Mouse (Mus musculus): Measurements from ENCODE around the gene Golph3. TPM values are rescaled to one million over a fixed set of nuclear protein-coding genes. Genes with fewer than 3 reads are reported as not detected.

Gene Golph3
- total RNA-seq, 2 experiments from 2014 or later = 77.0 to 80.0 TPM

DNA sequence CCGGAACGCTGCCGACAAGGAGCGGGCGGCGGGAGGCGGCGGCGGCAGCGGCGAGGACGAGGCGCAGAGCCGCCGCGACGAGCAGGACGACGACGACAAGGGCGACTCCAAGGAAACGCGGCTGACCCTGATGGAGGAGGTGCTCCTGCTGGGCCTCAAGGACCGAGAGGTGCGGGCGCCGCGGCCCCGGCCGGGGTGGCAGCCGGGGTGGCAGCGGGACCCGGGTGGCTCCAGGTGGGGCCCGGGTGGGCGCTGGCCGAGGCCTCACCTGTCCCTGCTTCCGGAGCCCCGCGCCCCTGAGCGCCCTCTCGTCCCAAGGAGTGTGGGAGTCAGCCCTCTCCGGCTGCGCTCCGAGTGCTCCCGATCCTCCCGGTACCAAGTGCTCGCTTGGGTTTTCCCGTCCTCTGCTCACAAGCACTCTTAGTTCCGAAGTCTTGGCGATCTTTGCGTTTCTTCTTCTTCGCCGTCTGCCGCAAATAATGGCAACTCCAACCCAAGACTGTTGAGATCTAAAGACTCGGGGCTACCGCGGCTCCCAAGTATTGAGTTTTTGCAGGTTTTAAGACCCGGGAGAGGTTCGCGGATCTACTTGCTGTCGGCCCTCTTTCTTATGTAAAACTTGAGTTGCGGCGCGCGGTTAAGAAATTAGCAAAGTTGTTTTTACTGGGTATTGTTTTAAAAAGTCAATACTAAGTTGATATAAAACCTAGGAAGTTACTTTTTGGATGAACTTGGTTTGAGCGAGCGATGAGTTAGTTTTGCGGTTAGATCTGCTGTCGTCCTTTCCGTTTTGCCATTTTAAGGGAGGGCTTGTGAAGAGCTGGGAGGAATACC, 755 bp downstream of the Golph3 start, which contains the start of gene 1810049J17Rik:
Gene 1810049J17Rik, minus strand, starts transcription at position 112 of the 834 bp plus-strand sequence.
- Histone ChIP-seq H3K4me3 (peak within 1 kb of the TSS; percentile 100), H3K27ac (peak within 1 kb of the TSS; percentile 99)
- peak; percentile 69 for DNase-seq
- TF ChIP-seq CTCF (IDR thresholded peaks at IDR 0.05) = no peak
- intact Hi-C loops (cut with DNase I) = loop anchor here (5.0 kb wide), 1 partner anchor 115 kb away; the partner anchor contains the start of gene Mtmr12

DNA sequence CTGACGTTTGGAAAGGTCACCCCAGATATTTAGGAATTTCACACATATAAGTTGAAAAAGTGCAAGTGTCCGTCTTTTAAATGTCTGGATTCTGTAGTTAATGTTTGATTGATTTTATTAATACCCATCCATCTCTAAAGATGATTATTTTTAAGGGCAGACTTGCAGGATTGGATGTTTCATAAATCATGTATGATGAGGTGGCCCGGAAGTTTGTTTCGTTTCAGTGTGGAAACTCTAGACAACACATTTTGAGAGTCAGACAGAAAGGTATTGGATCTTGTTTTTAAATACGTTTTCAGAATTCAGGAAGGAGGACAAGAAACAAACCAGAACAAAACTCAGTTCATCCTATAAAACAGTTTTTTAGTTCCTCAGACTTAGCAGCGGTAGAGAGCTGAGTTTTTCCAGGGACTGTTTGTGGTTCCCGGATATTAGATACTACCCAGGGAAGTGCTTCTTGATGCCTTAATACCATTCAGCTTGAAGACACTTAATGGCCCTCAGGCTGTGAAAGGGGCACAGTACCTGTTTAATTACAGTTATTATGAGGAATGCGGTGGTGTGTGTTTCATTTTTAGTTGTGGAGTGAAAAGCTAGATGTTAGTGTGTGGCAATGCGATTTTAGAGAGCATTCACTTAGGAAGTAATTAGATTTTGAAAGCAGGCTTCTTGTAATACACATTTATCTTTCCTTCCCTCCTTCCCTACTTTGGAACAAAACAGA, 1.6 kb downstream of the Golph3 start:
- DNase-seq = no peak
- intact Hi-C loops (cut with DNase I) = loop anchor here (5.0 kb wide), 1 partner anchor 116 kb away; the partner anchor contains the start of gene Mtmr12
- Histone ChIP-seq H3K4me3 (peak overlapping the region; percentile 100), H3K27ac (peak overlapping the region; percentile 99)
- TF ChIP-seq CTCF (IDR thresholded peaks at IDR 0.05) = no peak

DNA sequence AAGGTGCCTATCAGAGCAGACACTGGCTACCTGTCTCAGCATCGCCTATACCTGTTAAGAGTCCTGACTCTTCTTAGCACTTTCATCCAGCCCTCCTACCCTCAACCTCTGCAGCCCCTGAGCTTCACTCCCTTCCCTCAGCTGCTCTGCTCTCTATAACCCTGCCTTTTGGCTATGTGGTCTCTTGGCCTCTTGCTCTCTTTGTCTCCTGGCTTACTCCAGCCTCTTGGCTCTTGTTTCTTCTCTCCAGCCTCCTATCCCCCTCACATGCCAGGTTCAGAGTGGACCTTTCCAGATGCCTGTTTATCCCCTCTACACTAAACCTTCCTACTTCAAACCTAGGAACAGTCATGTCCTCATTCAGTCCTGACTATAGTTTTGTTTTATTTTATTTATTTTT, 3.1 kb downstream of the Golph3 start:
- peak overlapping the region; percentile 1 for H3K4me3 ChIP-seq
- DNase-seq = peak; percentile 34
- intact Hi-C loops (cut with DNase I) = loop anchor here (5.0 kb wide), 1 partner anchor 117 kb away; the partner anchor contains the start of gene Mtmr12
- TF ChIP-seq CTCF (IDR thresholded peaks at IDR 0.05) = no peak
- peak overlapping the region; percentile 61 for H3K27ac ChIP-seq

DNA sequence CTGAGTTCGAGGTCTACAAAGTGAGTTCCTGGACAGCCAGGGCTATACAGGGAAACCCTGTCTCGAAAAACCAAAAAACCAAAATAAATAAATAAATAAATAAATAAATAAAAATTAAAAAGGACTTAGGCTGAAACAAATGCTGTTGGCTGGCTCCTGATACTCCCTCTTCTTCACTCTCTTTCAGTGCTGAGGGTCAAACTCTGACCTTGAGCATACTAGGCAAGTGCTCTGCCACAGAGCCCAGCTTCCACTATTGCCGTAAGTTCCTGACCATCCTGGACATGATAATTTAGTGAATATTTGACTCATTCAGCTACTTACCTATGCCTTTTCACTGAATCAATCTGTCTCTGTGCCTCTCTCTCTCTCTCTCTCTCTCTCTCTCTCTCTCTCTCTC, 9.1 kb downstream of the Golph3 start:
- intact Hi-C loops (cut with DNase I) = no loop called here
- no peak for DNase-seq
- Histone ChIP-seq H3K4me3 (no peak overlapping the region), H3K27ac (peak overlapping the region; percentile 57; the same call in 1 of the 2 replicates)
- TF ChIP-seq CTCF (IDR thresholded peaks at IDR 0.05) = no peak

DNA sequence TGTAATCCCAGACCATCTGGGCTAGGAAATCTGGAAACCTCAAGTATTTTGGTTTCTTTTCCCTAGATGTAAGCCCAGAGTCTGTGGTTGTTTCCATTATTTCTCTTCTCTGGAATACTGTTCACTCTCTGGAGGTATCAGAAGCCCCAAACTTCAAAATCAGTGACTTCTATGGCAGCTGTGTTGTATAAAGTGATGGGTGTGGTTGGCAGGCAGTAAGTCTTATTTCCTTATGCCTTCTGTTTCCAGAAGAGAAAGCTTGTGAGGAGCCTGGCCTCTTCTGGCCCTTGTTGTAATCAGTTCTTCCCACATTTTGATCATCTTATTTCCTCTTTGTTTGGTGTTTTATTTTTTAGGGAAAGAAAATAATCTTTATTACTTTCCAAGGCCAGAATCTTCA, 9.6 kb downstream of the Golph3 start:
- TF ChIP-seq CTCF (IDR thresholded peaks at IDR 0.05) = no peak
- no peak overlapping the region for H3K4me3 ChIP-seq
- intact Hi-C loops (cut with DNase I) = no loop called here
- peak overlapping the region; percentile 44; the same call in 1 of the 2 replicates for H3K27ac ChIP-seq
- DNase-seq = no peak

DNA sequence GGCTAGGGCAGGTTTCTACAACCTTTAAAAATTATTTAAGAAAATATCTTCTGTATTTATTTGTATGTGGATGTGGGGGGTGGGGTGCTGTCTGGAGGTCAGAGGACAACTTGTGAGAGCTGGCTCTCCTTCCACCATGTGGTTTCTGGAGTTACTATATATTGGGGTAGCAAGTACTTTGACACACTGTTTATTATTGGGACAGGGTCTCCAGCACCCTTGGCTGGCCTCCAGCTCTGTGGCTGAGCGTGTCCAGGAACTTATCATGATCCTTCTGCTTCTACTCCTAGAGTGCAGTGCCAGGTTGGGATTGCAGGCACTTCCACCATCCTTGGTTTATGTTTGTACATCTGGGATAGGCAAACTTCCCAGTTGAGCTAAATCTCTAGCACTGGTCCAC, 10.1 kb downstream of the Golph3 start:
- H3K27ac ChIP-seq = peak overlapping the region; percentile 44

DNA sequence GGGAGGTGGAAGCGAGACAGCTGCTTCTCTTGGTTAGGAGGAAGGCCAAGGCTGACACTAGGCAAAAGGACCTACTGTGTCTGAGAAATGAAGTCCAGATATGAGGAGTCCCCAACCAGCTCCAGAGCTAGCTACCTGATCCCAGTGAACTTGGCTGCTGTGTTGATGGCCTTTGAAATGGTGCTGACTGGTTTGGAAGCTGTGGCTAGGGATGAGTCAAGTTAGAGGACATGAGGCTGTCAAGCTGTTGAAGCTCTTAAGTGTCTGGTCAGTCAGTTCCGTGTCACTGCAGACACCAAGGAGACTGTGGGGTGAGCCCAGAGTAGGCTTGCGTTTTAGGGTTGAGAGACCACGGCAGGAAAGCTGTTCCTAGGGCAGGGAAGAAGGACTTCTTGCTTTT, 13.1 kb downstream of the Golph3 start:
- DNase-seq = peak; percentile 49
- intact Hi-C loops (cut with DNase I) = no loop called here
- no peak overlapping the region for H3K4me3 ChIP-seq
- H3K27ac ChIP-seq = peak overlapping the region; percentile 78
- TF ChIP-seq CTCF (IDR thresholded peaks at IDR 0.05) = no peak

More for the DNA sequence above, 10.1 kb downstream of the Golph3 start:
- DNase-seq = no peak
- TF ChIP-seq CTCF (IDR thresholded peaks at IDR 0.05) = no peak
- H3K4me3 ChIP-seq = no peak overlapping the region
- intact Hi-C loops (cut with DNase I) = no loop called here

DNA sequence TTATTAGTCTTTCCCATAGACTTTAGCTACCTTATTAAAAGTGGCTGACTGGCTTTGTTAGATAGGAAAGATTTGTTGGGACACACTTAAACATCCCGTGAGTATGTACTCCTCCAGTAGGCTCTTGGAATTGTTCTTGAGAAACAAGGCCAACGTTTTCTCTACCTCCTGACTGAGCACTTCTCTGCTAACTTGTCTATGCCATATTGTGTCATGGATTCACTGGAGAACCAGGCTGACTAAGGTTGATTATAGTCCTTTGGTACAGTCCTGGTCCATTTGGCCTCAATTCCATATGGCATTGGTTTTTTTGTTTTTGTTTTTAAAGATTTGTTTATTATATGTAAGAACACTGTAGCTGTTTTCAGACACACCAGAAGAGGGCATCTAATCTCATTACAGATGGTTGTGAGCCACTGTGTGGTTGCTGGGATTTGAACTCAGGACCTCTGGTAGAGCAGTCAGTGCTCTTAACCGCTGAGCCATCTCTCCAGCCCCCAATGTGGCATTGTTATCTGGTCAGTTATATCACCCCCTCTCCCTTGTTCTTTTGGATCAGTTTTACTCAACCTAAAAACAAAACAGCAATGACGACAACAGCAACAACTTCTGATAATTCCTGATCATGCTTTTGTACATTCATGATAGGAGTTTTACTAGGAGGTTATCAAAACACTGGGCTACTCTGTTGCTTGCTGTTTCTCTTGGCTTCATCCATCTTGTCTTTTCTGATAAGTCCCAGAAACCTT, 16.0 kb downstream of the Golph3 start:
- DNase-seq = no peak
- intact Hi-C loops (cut with DNase I) = no loop called here

DNA sequence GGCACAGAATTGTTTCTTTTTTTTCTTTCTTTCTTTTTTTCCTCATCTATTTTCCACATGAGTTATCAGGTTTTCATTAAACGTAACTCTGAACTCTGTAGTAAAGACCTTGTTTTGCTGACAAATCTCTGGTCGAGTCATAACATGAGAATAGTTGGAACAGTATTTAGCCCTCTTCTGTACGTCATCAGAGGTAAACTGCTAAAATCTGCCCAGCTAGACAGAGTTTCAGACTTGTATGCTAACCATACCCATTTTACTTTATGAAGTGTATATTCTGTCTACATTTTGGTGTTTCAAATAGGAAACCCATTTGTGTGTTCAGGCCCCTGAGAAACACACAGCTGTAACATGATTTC, 16.5 kb downstream of the Golph3 start:
- no peak for TF ChIP-seq CTCF (IDR thresholded peaks at IDR 0.05)
- DNase-seq = no peak
- intact Hi-C loops (cut with DNase I) = no loop called here
- H3K27ac ChIP-seq = no peak overlapping the region
- no peak overlapping the region for H3K4me3 ChIP-seq

More for the DNA sequence above, 16.0 kb downstream of the Golph3 start:
- no peak overlapping the region for H3K4me3 ChIP-seq
- no peak overlapping the region for H3K27ac ChIP-seq
- no peak for TF ChIP-seq CTCF (IDR thresholded peaks at IDR 0.05)

DNA sequence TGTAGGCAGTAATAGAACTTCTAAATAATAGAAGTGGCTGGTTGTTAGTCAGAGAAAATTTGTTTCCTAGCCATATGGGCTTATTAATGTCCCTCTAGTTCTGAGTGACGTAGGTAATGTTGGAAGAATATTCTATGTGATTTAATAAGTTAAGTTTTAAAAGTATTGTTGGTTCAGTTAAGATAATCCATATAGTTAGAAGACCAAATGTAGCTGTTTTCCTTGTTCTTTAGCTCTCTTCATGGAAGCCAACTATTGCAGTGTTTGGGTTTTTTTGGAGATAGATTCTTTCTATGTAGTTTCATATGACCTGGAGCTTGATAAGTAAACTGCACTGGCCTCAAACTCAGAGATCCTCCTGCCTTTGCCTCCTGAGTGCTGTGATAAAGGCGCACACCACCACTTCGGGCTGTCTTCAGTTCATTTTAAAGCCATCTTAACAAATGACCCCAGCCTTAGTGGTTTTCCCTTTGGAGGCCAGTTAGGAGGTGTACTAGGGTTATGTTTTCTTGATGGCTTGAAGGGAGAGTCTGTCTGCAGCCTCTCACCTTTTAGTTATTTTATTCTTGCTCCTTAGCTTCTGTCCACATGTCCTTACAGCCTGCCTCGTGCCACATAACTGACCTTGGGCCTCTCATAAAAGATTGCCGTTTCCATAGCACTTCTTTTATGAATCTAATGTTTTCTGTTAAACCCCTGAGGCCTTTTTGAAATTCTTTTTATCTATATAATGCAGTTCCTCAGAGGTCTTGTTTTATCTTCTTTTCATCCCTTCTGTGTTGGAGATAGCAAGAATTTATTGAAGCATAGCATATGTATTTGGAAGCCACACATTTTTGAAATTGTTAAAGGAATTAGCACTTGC, 19.5 kb downstream of the Golph3 start:
- intact Hi-C loops (cut with DNase I) = no loop called here
- no peak overlapping the region for H3K4me3 ChIP-seq
- DNase-seq = no peak
- no peak for TF ChIP-seq CTCF (IDR thresholded peaks at IDR 0.05)
- H3K27ac ChIP-seq = peak overlapping the region; percentile 50; the same call in 1 of the 2 replicates

DNA sequence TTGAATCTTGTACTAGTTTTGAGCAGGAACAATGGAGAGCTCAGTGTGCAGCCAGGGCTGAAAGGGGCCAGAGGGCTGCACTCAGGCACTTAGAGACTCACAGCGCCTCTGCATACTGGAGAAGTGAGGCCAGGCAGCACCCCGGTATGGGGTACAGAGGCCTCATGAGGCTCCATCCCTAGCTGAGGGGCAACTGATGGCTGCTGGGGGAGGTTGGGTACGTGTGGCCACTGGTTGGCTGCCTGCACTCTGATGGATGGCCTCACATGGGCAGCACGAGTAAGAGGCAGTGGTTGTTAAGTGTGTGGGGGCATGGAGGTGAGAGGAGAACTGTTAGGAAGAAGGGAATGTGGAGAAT, 20.1 kb downstream of the Golph3 start:
- intact Hi-C loops (cut with DNase I) = no loop called here
- Histone ChIP-seq H3K27ac (peak overlapping the region; percentile 50), H3K4me3 (no peak overlapping the region)
- no peak for TF ChIP-seq CTCF (IDR thresholded peaks at IDR 0.05)
- no peak for DNase-seq

DNA sequence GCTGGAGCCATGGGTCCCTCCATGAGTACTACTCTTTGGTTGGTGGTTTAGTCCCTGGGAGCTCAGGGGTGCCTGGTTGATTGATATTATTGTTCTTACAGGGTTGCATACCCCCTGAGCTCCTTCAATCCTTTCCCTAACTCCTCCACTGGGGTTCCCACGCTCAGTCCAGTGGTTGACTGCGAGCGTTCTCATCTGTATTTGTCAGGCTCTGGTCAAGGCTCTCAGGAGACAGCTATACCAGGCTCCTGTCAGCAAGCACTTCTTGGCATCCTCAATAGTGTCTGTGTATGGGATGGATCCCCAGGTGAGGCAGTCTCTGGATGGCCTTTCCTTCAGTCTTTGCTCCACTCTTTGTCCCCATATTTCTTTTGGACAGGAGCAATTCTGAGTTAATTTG, 25.7 kb downstream of the Golph3 start:
- no peak overlapping the region for H3K27ac ChIP-seq
- DNase-seq = no peak
- H3K4me3 ChIP-seq = no peak overlapping the region
- no peak for TF ChIP-seq CTCF (IDR thresholded peaks at IDR 0.05)
- intact Hi-C loops (cut with DNase I) = no loop called here

Measured in gastrocnemius, adult 2 months (tissue).